ENCODE assay signal across 19 mouse cellular contexts in genomic region chr8:11256405-11256804, GRCm38 (mm10). TPM values are rescaled to one million over a fixed set of nuclear protein-coding genes. Genes with fewer than 3 reads are reported as not detected.
DNase-seq lines count a peak whose midpoint lies in the region; ATAC-seq and TF ChIP-seq lines count a peak whose summit lies in the region.
"Had no signal": no experiment of that assay in that cellular context is flagged by ENCODE, and none has a peak within 500 bp of the region (broad histone marks: within the 10 kb centered on the region; RNA-seq: fewer than 3 reads in every experiment).

No protein-coding gene starts in this region.

- H3K27me3 ChIP-seq in hindbrain, embryonic 16.5 days (replicated peaks; ENCODE audit: control insufficient read depth, insufficient read depth, low read length) = no peaks in the 10 kb centered on the region
- H3K27me3 ChIP-seq in hindbrain, embryonic 10.5 days (ENCODE audit: insufficient read depth, poor library complexity, severe bottlenecking) = no peaks in the 10 kb centered on the region
- no peaks in the 10 kb centered on the region for H3K27me3 ChIP-seq in stomach, embryonic 14.5 days (ENCODE audit: control insufficient read depth, insufficient read depth, low read length)
- H3K27me3 ChIP-seq: forebrain, embryonic 12.5 days; hindbrain, embryonic 12.5 days; midbrain, embryonic 13.5 days; neural tube, embryonic 12.5 days had no signal

- WGBS in hindbrain, embryonic 16.5 days = 74% methylated on average over 7 of the region's 7 CpGs
- 81% methylated on average over 7 of the region's 7 CpGs for WGBS in hindbrain, embryonic 10.5 days
- WGBS in stomach, embryonic 14.5 days = 75% methylated on average over 7 of the region's 7 CpGs

- H3K4me3 ChIP-seq in gastrocnemius, adult 2 months = no peak overlapping the region
- no peak overlapping the region for H3K4me3 ChIP-seq in hindbrain, embryonic 16.5 days (ENCODE audit: low read length)
- H3K4me3 ChIP-seq in hindbrain, embryonic 10.5 days = no peak overlapping the region
- H3K4me3 ChIP-seq in stomach, embryonic 14.5 days (ENCODE audit: low read depth, low read length) = no peak overlapping the region
- H3K4me3 ChIP-seq: forebrain, embryonic 12.5 days; hindbrain, embryonic 12.5 days; midbrain, embryonic 13.5 days; neural tube, embryonic 12.5 days had no signal

- TF ChIP-seq CTCF in gastrocnemius, adult 2 months (IDR thresholded peaks at IDR 0.05) = no peak

- H3K4me1 ChIP-seq in hindbrain, embryonic 16.5 days (ENCODE audit: control insufficient read depth, insufficient read depth, low read depth, low read length) = no peaks in the 10 kb centered on the region; the same call in 1 of the 2 replicates
- H3K4me1 ChIP-seq in hindbrain, embryonic 10.5 days (replicated peaks) = peaks cover 29% of the 10 kb centered on the region
- H3K4me1 ChIP-seq in stomach, embryonic 14.5 days (ENCODE audit: control insufficient read depth, insufficient read depth, low read length) = peaks cover 7% of the 10 kb centered on the region; the same call in 1 of the 2 replicates
- H3K4me1 ChIP-seq: forebrain, embryonic 12.5 days had no signal

- no peak overlapping the region for H3K4me2 ChIP-seq in hindbrain, embryonic 16.5 days (ENCODE audit: low read length)
- no peak overlapping the region for H3K4me2 ChIP-seq in stomach, embryonic 14.5 days (replicated peaks; ENCODE audit: low read depth, low read length)
- H3K4me2 ChIP-seq: forebrain, embryonic 12.5 days; heart, embryonic 11.5 days; hindbrain, embryonic 12.5 days; midbrain, embryonic 13.5 days; neural tube, embryonic 12.5 days had no signal

- peak overlapping the region; percentile 54 for H3K27ac ChIP-seq in gastrocnemius, adult 2 months
- H3K27ac ChIP-seq in hindbrain, embryonic 16.5 days (ENCODE audit: low read depth, low read length) = peak overlapping the region; percentile 1; the same call in 1 of the 2 replicates
- no peak overlapping the region for H3K27ac ChIP-seq in hindbrain, embryonic 10.5 days
- H3K27ac ChIP-seq in stomach, embryonic 14.5 days (ENCODE audit: low read length) = peak overlapping the region; percentile 30; the same call in 1 of the 2 replicates
- H3K27ac ChIP-seq: forebrain, embryonic 12.5 days; hindbrain, embryonic 12.5 days; midbrain, embryonic 13.5 days; neural tube, embryonic 12.5 days had no signal

- no peaks in the 10 kb centered on the region for H3K36me3 ChIP-seq in hindbrain, embryonic 16.5 days (ENCODE audit: control insufficient read depth, insufficient read depth, low read length)
- H3K36me3 ChIP-seq in hindbrain, embryonic 10.5 days = no peaks in the 10 kb centered on the region
- H3K36me3 ChIP-seq in stomach, embryonic 14.5 days (ENCODE audit: control insufficient read depth, insufficient read depth, low read length) = no peaks in the 10 kb centered on the region
- H3K36me3 ChIP-seq: forebrain, embryonic 12.5 days; hindbrain, embryonic 12.5 days; midbrain, embryonic 13.5 days; neural tube, embryonic 12.5 days had no signal

- no peak for ATAC-seq in hindbrain, embryonic 16.5 days
- ATAC-seq in stomach, embryonic 14.5 days (ENCODE audit: insufficient number of reproducible peaks, insufficient read depth, low FRiP score, low read depth) = no peak
- ATAC-seq: inflammation-experienced regulatory T-cells, adult 6 months; liver, postnatal 0 days; midbrain, embryonic 13.5 days had no signal

- no peak overlapping the region for H3K9ac ChIP-seq in hindbrain, embryonic 16.5 days (ENCODE audit: low read depth, low read length)
- no peak overlapping the region for H3K9ac ChIP-seq in stomach, embryonic 14.5 days (replicated peaks; ENCODE audit: low read depth, low read length)
- H3K9ac ChIP-seq: forebrain, embryonic 12.5 days; hindbrain, embryonic 12.5 days; liver, postnatal 0 days; midbrain, embryonic 13.5 days; neural tube, embryonic 12.5 days had no signal

- intact Hi-C loops in gastrocnemius, adult 2 months (cut with DNase I) = no loop called here
- intact Hi-C loops in gastrocnemius, postnatal 14 days (cut with DNase I; ENCODE audit: low total_unique reads) = loop anchor here (5.0 kb wide), 1 partner anchor 156 kb away; no protein-coding TSS in a partner anchor

- no peak for DNase-seq in gastrocnemius, adult 2 months
- DNase-seq in gastrocnemius, postnatal 14 days = no peak
- DNase-seq in hindbrain, embryonic 10.5 days (ENCODE audit: low spot score) = no peak
- peak; percentile 48 to 60 for DNase-seq in kidney, postnatal 4 days
- no peak for DNase-seq in kidney, postnatal 36 days
- DNase-seq in layer of hippocampus, adult 11-12 months (ENCODE audit: low spot score) = no peak
- DNase-seq: cerebellum, adult 9-10 months; gastrocnemius, postnatal 10 days; liver, postnatal 0 days; right cerebral cortex, postnatal 4 days; thymus, postnatal 36 days had no signal

- H3K9me3 ChIP-seq in hindbrain, embryonic 16.5 days (ENCODE audit: control insufficient read depth, low read length) = no peaks in the 10 kb centered on the region
- no peaks in the 10 kb centered on the region for H3K9me3 ChIP-seq in hindbrain, embryonic 10.5 days
- H3K9me3 ChIP-seq in stomach, embryonic 14.5 days (ENCODE audit: control insufficient read depth, low read depth, low read length) = no peaks in the 10 kb centered on the region
- H3K9me3 ChIP-seq: forebrain, embryonic 12.5 days; hindbrain, embryonic 12.5 days; midbrain, embryonic 13.5 days; neural tube, embryonic 12.5 days had no signal

RNA-seq across cellular contexts. Expression of gene Col4a2, which starts 56.2 kb away (rescaled TPM):
- total RNA-seq in gastrocnemius, adult 2 months (2021) = 10 to 100 TPM; 51.3 to 69.5 TPM
- 100 to 1,000 TPM; 297 to 319 TPM for total RNA-seq in gastrocnemius, postnatal 14 days (2021)
- 28.9 and 42.5 TPM in 2 replicates for polyA plus RNA-seq in hindbrain, embryonic 16.5 days (2015; fragmentation: Nextera tagmentation; extraction: Ambion mirVana)
- polyA plus RNA-seq in hindbrain, embryonic 10.5 days (2016; fragmentation: Nextera tagmentation; extraction: Ambion mirVana) = 51.1 and 52.9 TPM in 2 replicates
- polyA plus RNA-seq in stomach, embryonic 14.5 days (2014; fragmentation: Nextera tagmentation; extraction: Ambion mirVana) = 57.1 and 63.8 TPM in 2 replicates
- polyA plus RNA-seq: inflammation-experienced regulatory T-cells, adult 6 months had no signal

RNA-seq across cellular contexts. Expression of gene Col4a1, which starts 56.2 kb away (rescaled TPM):
- total RNA-seq in gastrocnemius, adult 2 months (2021) = 100 to 1,000 TPM in 1 of 2 experiments, 10 to 100 TPM in 1; 73.3 to 117 TPM
- total RNA-seq in gastrocnemius, postnatal 14 days (2021) = 100 to 1,000 TPM; 636 to 736 TPM
- 68.6 and 105 TPM in 2 replicates for polyA plus RNA-seq in hindbrain, embryonic 16.5 days (2015; fragmentation: Nextera tagmentation; extraction: Ambion mirVana)
- 122 and 123 TPM in 2 replicates for polyA plus RNA-seq in hindbrain, embryonic 10.5 days (2016; fragmentation: Nextera tagmentation; extraction: Ambion mirVana)
- 216 and 233 TPM in 2 replicates for polyA plus RNA-seq in stomach, embryonic 14.5 days (2014; fragmentation: Nextera tagmentation; extraction: Ambion mirVana)

Comparison
In these comparisons a context has a peak if more than half of its experiments do, and no peak if none do; other contexts are left out.
1. DNase-seq: peak in kidney, postnatal 4 days (2 of 2); none in gastrocnemius, adult 2 months (single experiment), gastrocnemius, postnatal 14 days (single experiment), hindbrain, embryonic 10.5 days (single experiment), kidney, postnatal 36 days (0 of 2) and layer of hippocampus, adult 11-12 months (single experiment).